Mouse (Mus musculus) bone marrow macrophage, adult 2 months (primary cell): ENCODE measurements around the gene Pafah1b2.

Experiments used
- CTCF ChIP-seq: IDR thresholded peaks from 2 replicates; pipeline ENCODE4 v1.5.1; 2012; ENCODE audit warnings: low read depth, mild to moderate bottlenecking, low read length, moderate library complexity
- POLR2A ChIP-seq: IDR thresholded peaks from 2 replicates; pipeline ENCODE4 v1.6.1; 2012; ENCODE audit warnings: mild to moderate bottlenecking, low read depth, low read length, borderline replicate concordance

- TF ChIP-seq CTCF (no peak), POLR2A (no peak)
These were observed 58.0 kb downstream of the Pafah1b2 start for GRCm38 (mm10) chr9:45954294-45955106.
